Mouse (Mus musculus): ENCODE measurements at regions not wholly inside any gene's neighbourhood (a gene's known extent, or its start where the extent isn't known, plus 50 kb on each side); places are given as distances from the start of the nearest gene placed in this dataset.

DNA sequence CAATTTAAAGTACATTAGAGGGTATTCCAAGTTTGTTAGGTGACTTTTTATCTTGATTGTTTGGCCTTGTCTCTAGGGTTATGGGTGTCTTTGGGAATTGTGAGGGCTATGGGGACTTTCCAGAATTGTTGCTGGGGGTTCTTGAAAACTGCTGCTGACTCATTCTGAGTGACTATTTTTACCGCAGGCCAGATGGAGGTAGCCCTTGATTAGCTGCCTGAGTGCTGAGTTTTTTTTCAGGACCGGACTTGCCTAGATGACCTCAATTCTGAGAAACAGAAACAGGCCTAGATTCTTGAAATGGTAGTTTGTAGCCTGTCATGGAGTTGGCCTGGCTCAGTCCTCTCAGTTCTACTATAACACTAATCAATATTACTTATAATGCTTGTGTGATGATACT lies 223.9 kb upstream of the Adgrb3 start:
- DNase-seq: peak; percentile 67

DNA sequence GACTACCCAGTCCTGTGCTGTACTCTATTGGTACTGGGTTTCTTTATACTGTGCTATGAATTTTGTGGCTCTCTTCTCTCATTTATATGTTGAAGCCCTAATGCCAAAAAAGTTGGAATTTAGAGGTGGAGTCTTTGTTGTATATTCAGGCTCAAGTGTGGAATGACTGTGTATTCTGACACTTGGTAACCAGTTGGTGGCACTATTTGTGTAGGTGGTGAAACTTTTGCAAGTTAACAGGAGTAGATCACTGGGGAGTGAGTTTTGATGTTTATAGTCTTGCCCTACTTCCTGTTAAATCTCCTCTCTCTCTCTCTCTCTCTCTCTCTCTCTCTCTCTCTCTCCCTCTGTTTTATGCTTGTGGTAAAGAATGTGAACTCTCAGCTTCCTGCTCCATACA lies 218.3 kb upstream of the Adgrb3 start:
- no peak for DNase-seq
